Mouse (Mus musculus): ENCODE data around the gene Klrb1. TPM values are rescaled to one million over a fixed set of nuclear protein-coding genes. Genes with fewer than 3 reads are reported as not detected.

Gene Klrb1
- polyA plus RNA-seq, 1 experiment from 2014 or later = not detected

DNA sequence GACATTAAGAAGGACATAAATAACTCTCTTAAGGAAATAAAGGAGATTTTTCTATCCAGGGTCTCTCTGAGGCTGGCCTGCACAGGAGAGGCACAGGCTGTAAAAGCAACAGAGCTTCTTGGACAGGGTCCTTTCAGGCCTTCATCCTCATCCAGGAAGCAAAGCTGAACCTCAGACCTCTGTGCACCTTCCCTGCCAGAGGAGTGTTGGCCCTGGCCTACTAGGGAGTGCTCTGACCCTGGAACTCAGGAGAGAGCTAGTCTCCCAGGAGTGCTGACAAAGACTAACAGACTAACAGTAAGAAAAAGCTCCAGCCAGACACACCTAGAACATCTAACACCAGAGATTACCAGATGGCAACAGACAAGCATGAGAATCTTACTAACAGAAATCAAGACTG lies 43.3 kb downstream of the Klrb1 start:
- DNase-seq (ENCODE audit: low spot score) (no peak), ATAC-seq (ENCODE audit: insufficient number of reproducible peaks, low FRiP score, low TSS enrichment, low read depth) (no peak)
- H3K4me3 ChIP-seq (ENCODE audit: low read depth, low read length) = no peak overlapping the region
- H3K27ac ChIP-seq (replicated peaks; ENCODE audit: low read depth, low read length) = no peak overlapping the region
- no peak overlapping the region for H3K4me2 ChIP-seq (ENCODE audit: low read depth, severe bottlenecking)
- H3K9ac ChIP-seq (ENCODE audit: low read length) = no peak overlapping the region
- no peaks in the 10 kb centered on the region for H3K36me3 ChIP-seq (ENCODE audit: control insufficient read depth, insufficient read depth, low read length)
- H3K27me3 ChIP-seq (ENCODE audit: control insufficient read depth, insufficient read depth, low read length) = no peaks in the 10 kb centered on the region
- no peaks in the 10 kb centered on the region for H3K4me1 ChIP-seq (ENCODE audit: control insufficient read depth, insufficient read depth, low read length)
- no peaks in the 10 kb centered on the region for H3K9me3 ChIP-seq (ENCODE audit: control insufficient read depth, low read length)

DNA sequence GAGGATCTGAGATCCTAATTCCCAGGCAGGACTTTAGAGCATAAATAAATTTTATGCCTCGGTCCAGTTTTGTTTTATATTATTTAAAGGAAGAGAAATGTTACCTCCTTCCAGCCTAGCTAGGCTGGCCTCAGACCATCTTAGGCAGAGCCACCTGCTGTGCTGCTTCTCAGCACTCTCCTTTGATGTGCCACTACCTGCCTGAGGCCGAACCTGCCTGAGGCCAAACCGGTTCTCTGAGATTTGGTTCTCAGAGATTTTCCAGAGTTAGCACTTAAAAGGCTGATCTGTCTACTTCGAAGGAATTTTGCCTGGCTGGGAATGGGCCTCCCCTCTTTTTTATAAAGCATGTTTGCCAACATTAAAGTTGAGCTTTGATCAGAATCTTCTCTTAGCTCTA lies 52.9 kb downstream of the Klrb1 start:
- no peak for ATAC-seq (ENCODE audit: insufficient number of reproducible peaks, low FRiP score, low TSS enrichment, low read depth)
- H3K4me1 ChIP-seq (ENCODE audit: control insufficient read depth, insufficient read depth, low read length) = no peaks in the 10 kb centered on the region
- DNase-seq (ENCODE audit: low spot score) = no peak
- WGBS = 49% methylated on average over 4 of the region's 4 CpGs
- no peak overlapping the region for H3K4me2 ChIP-seq (ENCODE audit: low read depth, severe bottlenecking)
- no peaks in the 10 kb centered on the region for H3K9me3 ChIP-seq (ENCODE audit: control insufficient read depth, low read length)
- H3K36me3 ChIP-seq (ENCODE audit: control insufficient read depth, insufficient read depth, low read length) = no peaks in the 10 kb centered on the region
- no peak overlapping the region for H3K4me3 ChIP-seq (ENCODE audit: low read depth, low read length)
- H3K27ac ChIP-seq (replicated peaks; ENCODE audit: low read depth, low read length) = no peak overlapping the region
- H3K9ac ChIP-seq (ENCODE audit: low read length) = no peak overlapping the region
- no peaks in the 10 kb centered on the region for H3K27me3 ChIP-seq (ENCODE audit: control insufficient read depth, insufficient read depth, low read length)

DNA sequence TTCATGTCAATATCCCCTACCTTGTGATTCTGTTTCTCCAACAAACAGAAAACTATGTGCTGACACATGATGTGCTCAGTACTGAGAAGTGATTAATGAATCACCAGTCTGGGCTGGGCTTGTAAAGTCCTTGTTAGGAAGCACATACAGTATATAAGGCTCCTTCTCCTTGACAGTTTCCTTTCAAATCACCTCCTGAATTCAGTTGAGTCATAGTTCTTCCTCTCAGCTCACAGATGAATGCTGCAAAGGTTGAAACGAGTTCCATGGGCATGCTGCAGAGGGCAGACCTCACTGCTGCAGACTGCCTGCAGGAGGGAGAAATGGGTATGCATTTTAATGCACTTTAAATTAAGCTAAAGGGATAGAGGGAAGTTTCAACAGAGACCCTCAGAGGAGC lies 60.7 kb downstream of the Klrb1 start, which contains the start of gene Clec2h:
Clec2h (plus strand) TSS at position 180 of the 400 bp plus-strand sequence.
- DNase-seq (ENCODE audit: low spot score) = no peak
- Histone ChIP-seq H3K4me3 (ENCODE audit: low read depth, low read length) (no peak within 1 kb of the TSS), H3K36me3 (ENCODE audit: control insufficient read depth, insufficient read depth, low read length) (no peaks in the 10 kb centered on the region), H3K27ac (replicated peaks; ENCODE audit: low read depth, low read length) (no peak within 1 kb of the TSS), H3K9ac (ENCODE audit: low read length) (no peak within 1 kb of the TSS), H3K9me3 (ENCODE audit: control insufficient read depth, low read length) (no peaks in the 10 kb centered on the region), H3K27me3 (ENCODE audit: control insufficient read depth, insufficient read depth, low read length) (no peaks in the 10 kb centered on the region), H3K4me1 (ENCODE audit: control insufficient read depth, insufficient read depth, low read length) (no peaks in the 10 kb centered on the region), H3K4me2 (ENCODE audit: low read depth, severe bottlenecking) (no peak within 1 kb of the TSS)
- no peak for ATAC-seq (ENCODE audit: insufficient number of reproducible peaks, low FRiP score, low TSS enrichment, low read depth)
- WGBS = 8% methylated on average over 1 of the region's 1 CpGs

DNA sequence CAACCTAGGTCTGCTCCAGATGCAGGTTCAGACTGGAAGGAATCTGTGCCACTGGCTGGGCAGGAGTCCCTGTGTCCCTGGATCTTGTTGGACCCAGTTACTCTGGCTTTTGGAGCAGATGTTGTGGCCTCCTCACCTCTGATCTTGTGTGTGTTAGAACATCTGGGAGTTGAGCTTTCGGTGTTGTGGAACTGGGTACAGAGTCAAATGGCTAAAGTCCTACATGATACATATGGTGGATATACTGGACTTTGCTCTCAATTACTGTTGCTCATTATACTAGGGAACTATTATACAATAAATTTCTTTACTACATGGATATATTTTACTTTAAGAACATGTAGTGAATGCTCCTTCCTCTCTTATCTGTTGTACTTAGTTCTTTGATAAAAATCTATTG lies 61.6 kb downstream of the Klrb1 start:
- no peak overlapping the region for H3K27ac ChIP-seq (replicated peaks; ENCODE audit: low read depth, low read length)
- no peak overlapping the region for H3K9ac ChIP-seq (ENCODE audit: low read length)
- H3K4me1 ChIP-seq (ENCODE audit: control insufficient read depth, insufficient read depth, low read length) = no peaks in the 10 kb centered on the region
- no peak for DNase-seq (ENCODE audit: low spot score)
- no peak overlapping the region for H3K4me3 ChIP-seq (ENCODE audit: low read depth, low read length)
- ATAC-seq (ENCODE audit: insufficient number of reproducible peaks, low FRiP score, low TSS enrichment, low read depth) = no peak
- no peak overlapping the region for H3K4me2 ChIP-seq (ENCODE audit: low read depth, severe bottlenecking)
- 100% methylated on average over 1 of the region's 1 CpGs for WGBS
- no peaks in the 10 kb centered on the region for H3K9me3 ChIP-seq (ENCODE audit: control insufficient read depth, low read length)
- H3K27me3 ChIP-seq (ENCODE audit: control insufficient read depth, insufficient read depth, low read length) = no peaks in the 10 kb centered on the region
- no peaks in the 10 kb centered on the region for H3K36me3 ChIP-seq (ENCODE audit: control insufficient read depth, insufficient read depth, low read length)

Other genes starting within 250 kb of the Klrb1 start
- 0.03 TPM in 1 of 2 replicates, not detected in the other for gene Pzp, start 196.3 kb downstream of the Klrb1 start, polyA plus RNA-seq (2014; fragmentation: Nextera tagmentation; extraction: Ambion mirVana)
- not detected in 2 replicates for gene A2ml1, start 141.5 kb downstream of the Klrb1 start, polyA plus RNA-seq (2014; fragmentation: Nextera tagmentation; extraction: Ambion mirVana)
- not detected in 2 replicates for gene Klrb1a, start 99.5 kb downstream of the Klrb1 start, polyA plus RNA-seq (2014; fragmentation: Nextera tagmentation; extraction: Ambion mirVana)
- gene Clec2h, start 60.7 kb downstream of the Klrb1 start, polyA plus RNA-seq (2014; fragmentation: Nextera tagmentation; extraction: Ambion mirVana) = not detected in 2 replicates
- gene Klrb1c, start 66.2 kb upstream of the Klrb1 start, polyA plus RNA-seq (2014; fragmentation: Nextera tagmentation; extraction: Ambion mirVana) = not detected in 2 replicates
- not detected in 2 replicates for gene Gm44511, start 103.3 kb upstream of the Klrb1 start, polyA plus RNA-seq (2014; fragmentation: Nextera tagmentation; extraction: Ambion mirVana)
- gene Klrb1b, start 103.3 kb upstream of the Klrb1 start, polyA plus RNA-seq (2014; fragmentation: Nextera tagmentation; extraction: Ambion mirVana) = not detected in 2 replicates
- gene Clec2i, start 164.5 kb upstream of the Klrb1 start, polyA plus RNA-seq (2014; fragmentation: Nextera tagmentation; extraction: Ambion mirVana) = not detected in 2 replicates
- 0.58 and 0.96 TPM in 2 replicates for gene BC035044, start 168.1 kb upstream of the Klrb1 start, polyA plus RNA-seq (2014; fragmentation: Nextera tagmentation; extraction: Ambion mirVana)
- not detected in 2 replicates for gene Clec2g, start 211.3 kb upstream of the Klrb1 start, polyA plus RNA-seq (2014; fragmentation: Nextera tagmentation; extraction: Ambion mirVana)

All from limb, embryonic 11.5 days (tissue).